Mouse (Mus musculus) regulatory T cell (primary cell): ENCODE measurements around the gene Gm39115.
"Not testable (repeated sequence)": the region's sequence is repeated elsewhere in the genome, so short reads cannot be mapped to it uniquely, and the experiment has no call there.

ENCODE experiments used
- in situ Hi-C: fragments of 300-600 bp; cut with MboI, MseI; formaldehyde crosslinking; loops from one replicate; pipeline ENCODE4 v1.15.1; 2025; ENCODE audit warnings: high pct_unique_total_duplicates

Gene Gm39115

GRCm38 (mm10) chr7:142135934-142136333, at the start of gene Gm39115:
Gene Gm39115, minus strand, starts transcription at chr7:142136034.
- in situ Hi-C loops, result not testable (repeated sequence)

DNA sequence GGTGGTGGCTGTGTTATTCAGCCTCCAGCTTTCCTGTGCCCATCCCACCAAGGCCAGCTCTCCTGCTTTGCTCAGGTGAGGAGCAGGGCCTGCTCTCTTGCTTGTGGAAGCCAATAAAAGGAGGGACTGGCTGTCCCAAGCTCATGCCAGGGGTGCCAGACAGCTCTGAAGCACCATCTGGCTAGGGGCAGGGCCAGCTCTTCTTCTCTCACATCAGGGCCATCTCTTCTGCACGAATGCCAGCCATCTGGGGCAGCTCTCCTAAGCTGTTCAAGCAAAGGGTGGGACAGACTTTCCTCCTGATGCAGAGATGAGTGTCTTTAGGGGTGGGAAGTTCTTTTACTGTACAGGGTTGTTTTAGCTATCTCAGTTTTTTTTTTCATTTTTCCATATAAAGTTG, 45.2 kb upstream of the Gm39115 start:
- in situ Hi-C loops, result no loop called here

DNA sequence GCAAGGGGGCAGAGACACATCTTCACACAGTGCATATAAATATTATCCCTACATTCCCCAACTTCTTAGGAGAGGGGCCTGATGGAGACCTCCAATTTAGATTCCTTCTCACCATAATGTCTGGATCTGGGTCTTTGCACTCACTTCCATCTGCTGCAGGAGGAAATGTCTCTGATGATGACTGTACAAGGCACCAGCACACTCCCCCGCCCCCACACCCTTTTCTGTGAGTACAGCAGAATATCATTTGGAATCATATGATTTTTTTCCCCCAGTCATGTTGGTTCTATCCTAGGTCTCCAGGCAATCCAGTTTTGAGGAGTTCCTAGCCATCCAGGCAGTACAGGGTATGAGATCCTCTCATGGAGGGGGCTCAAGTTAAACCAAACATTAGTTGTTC, 42.9 kb upstream of the Gm39115 start:
- in situ Hi-C loops, result no loop called here

DNA sequence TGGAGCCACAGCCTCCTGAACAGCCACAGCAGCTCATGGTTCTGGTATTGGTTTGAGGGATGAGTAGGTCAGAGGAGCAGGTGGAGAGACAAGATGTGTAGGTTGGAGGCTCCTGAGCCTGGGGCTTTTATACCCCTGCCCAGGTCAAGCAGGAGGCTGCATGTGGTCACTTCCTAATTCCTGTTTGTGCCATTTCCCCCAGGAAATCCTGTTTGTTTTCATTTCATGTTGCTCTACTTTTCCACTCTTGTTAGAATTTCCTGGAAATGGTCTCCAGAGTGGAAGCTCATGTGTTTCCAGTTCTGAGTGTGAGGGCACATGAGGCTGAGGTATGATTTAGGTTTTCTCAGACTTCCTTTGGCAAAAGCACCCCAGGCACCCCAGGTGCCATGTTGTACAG, 40.1 kb upstream of the Gm39115 start, which contains the start of gene Krtap5-2:
Krtap5-2 (minus strand) TSS at position 101 of the 400 bp plus-strand sequence.
- in situ Hi-C loops, result not testable (repeated sequence)

DNA sequence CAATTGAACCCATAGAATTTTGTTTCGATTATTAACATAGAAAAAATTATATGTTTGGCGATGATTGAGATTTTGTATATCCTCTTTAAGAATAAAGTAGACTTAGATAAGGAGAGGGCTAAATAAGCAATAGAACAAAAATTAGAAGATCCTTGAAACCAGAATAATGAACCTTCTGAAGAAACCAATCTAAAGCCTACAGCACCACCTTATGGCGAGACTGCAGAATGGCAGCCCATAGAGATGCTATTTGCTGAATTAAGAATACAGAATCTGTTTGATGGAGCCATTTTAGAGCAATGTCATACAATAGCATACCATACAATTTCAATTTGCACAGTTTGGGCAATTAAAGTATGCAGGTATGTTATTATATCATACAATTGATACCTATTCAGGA, 34.0 kb upstream of the Gm39115 start:
- in situ Hi-C loops, result loop anchor here (10.0 kb wide), 1 partner anchor 425 kb away; no protein-coding TSS in a partner anchor

DNA sequence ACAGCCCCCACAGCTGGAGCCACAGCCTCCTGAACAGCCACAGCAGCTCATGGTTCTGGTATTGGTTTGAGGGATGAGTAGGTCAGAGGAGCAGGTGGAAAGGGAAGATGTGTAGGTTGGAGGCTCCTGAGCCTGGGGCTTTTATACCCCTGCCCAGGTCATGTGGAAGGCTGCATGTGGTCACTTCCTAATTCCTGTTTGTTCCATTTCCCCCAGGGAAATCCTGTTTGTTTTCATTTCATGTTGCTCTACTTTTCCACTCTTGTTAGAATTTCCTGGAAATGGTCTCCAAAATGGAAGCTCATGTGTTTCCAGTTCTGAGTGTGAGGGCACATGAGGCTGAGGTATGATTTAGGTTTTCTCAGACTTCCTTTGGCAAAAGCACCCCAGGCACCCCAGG, 29.8 kb upstream of the Gm39115 start, which contains the start of gene Gm4553:
Gm4553 (minus strand) TSS at position 101 of the 400 bp plus-strand sequence.
- in situ Hi-C loops, result loop anchor here (10.0 kb wide), 1 partner anchor 421 kb away; no protein-coding TSS in a partner anchor

- in situ Hi-C loops, result no loop called here
Observed at GRCm38 (mm10) chr7:142159366-142159765, 23.5 kb upstream of the Gm39115 start.

- in situ Hi-C loops, result not testable (repeated sequence)
Observed at GRCm38 (mm10) chr7:142157013-142157412, 21.2 kb upstream of the Gm39115 start, which contains the start of gene Gm29735. Gene Gm29735, minus strand, starts transcription at chr7:142157113.

DNA sequence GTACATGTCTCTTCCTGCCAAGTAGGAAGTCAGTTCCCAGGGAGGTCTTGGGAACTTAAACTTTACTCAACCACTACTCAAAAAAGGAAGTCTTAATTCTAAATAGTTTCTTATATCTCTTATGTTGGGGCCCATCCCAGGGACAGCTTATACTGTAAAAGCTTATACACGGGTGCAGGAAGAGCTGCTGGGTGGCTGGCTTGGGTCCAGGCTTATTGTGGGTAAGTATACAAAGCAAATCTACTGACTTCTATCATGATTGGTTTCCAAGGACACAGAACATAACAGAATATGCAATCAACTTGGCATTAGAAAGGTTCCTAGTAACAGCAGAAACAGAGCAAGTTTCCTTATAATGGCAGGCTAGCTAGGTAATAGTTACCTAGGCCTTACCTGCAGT, 19.5 kb upstream of the Gm39115 start:
- in situ Hi-C loops, result no loop called here

DNA sequence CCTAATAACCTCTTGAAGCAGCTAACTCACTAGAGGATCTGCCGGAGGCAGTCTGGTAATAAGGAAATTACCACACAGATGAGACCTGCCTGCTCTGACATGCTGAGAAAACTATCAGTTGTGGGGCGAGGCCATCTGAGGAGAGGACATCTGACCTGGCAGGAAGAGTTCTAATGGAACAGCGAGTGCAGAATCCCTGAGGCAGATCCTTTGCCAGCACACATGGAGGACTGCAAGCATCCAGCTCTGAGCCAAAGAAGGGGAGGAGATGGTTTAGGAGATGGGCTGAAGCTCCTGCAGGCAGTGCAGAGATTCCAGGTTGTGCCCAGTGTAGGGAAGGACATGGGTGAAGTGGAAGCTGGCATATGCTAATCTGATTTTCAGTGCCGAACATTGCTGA, 16.4 kb upstream of the Gm39115 start:
- in situ Hi-C loops, result no loop called here

GRCm38 (mm10) chr7:142148633-142149032, 12.8 kb upstream of the Gm39115 start:
- in situ Hi-C loops, result loop anchor here (5.0 kb wide), 1 partner anchor 104 kb away; no protein-coding TSS in a partner anchor

- in situ Hi-C loops, result loop anchor here (5.0 kb wide), 1 partner anchor 106 kb away; no protein-coding TSS in a partner anchor
Observed at GRCm38 (mm10) chr7:142146033-142146432, 10.2 kb upstream of the Gm39115 start.

DNA sequence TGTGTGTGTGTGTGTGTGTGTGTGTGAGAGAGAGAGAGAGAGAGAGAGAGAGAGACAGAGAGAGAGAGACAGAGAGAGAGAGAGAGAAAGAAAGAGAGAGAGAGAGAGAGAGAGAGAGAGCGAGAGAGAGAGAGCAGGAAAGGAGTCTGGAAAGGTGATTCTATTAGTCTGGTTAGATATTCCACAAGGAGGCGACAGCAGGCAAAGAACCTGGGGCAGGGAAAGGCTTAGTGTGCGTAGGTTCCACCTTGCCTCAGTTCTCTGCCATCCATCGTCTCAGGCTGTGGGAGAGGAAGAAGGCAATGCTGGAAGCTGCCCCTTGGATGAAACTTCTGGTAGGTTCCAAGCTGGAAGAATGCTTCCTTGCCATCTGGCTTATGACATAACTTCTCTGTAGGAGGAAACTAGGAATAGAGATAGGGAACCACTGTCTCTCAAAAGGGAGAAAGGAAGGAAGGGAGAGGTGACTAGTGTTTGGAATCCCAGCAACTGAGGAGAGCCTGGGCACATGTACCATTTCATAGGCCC, 9.6 kb upstream of the Gm39115 start:
- in situ Hi-C loops, result loop anchor here (5.0 kb wide), 1 partner anchor 107 kb away; no protein-coding TSS in a partner anchor

DNA sequence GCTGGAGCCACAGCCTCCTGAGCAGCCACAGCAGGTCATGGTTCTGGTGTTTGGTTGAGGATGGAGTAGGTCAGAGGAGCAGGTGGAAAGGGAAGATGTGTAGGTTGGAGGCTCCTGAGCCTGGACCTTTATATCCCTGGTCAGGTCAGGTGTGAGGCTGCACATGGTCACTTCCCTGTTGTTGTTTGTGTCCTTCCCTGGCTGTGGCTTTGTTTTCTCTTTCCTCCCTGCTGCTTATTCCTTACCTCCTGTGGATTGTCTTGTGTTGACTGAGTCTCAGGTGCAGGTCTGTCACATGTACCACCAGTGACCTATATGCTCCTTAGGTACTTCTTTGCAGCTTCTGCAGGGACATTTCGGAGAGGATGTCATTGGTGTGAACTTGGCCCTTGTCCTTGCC, 8.7 kb upstream of the Gm39115 start, which contains the start of gene Gm45337:
Gm45337 (minus strand) TSS at position 101 of the 400 bp plus-strand sequence.
- in situ Hi-C loops, result no loop called here

- in situ Hi-C loops, result not testable (repeated sequence)
Observed at GRCm38 (mm10) chr7:142143506-142144010, 7.7 kb upstream of the Gm39115 start.

- in situ Hi-C loops, result no loop called here
Observed at GRCm38 (mm10) chr7:142140696-142141095, 4.9 kb upstream of the Gm39115 start.

GRCm38 (mm10) chr7:142134206-142134995, 1.4 kb downstream of the Gm39115 start:
- in situ Hi-C loops, result no loop called here

DNA sequence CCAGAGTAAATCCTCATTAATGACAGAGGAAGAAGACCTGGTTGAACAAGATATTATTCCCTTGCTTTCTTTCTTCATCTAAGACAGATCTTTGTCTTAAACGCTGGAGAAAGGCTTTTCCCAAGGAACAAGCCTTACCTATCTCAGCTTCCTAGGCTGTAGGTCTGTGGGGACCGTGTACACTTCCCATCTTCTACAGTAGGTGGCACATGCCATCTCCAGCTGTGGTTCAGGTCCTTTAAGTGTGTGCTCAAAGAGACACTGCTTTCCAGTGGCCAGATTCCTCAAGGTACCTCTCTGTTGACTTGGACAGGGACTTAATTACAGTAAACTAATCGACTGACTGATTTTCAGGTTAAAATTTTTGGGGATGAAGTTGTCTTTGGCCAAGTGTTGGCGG, 7.0 kb downstream of the Gm39115 start:
- in situ Hi-C loops, result no loop called here

- in situ Hi-C loops, result not testable (repeated sequence)
Observed at GRCm38 (mm10) chr7:142120629-142121028, 15.2 kb downstream of the Gm39115 start, which contains the start of gene Gm45618. Gene Gm45618, minus strand, starts transcription at chr7:142120729.

- in situ Hi-C loops, result no loop called here
Observed at GRCm38 (mm10) chr7:142119632-142120031, 16.2 kb downstream of the Gm39115 start.

- in situ Hi-C loops, result no loop called here
Observed at GRCm38 (mm10) chr7:142104747-142105146, 31.1 kb downstream of the Gm39115 start.

GRCm38 (mm10) chr7:142097776-142098175, 38.1 kb downstream of the Gm39115 start:
- in situ Hi-C loops, result loop anchor here (5.0 kb wide), 1 partner anchor 35 kb away; the partner anchor contains the start of gene Mob2
